Mouse (Mus musculus) G1E (cell line): ENCODE data around the gene Rpl31.

Source experiments
- CTCF ChIP-seq: IDR thresholded peaks from 2 replicates; pipeline ENCODE4 v1.5.1; 2012; ENCODE audit warnings: low read depth, low read length, inconsistent platforms, mixed read lengths
- GATA1 ChIP-seq: IDR thresholded peaks from 2 replicates; pipeline ENCODE4 v1.6.1; 2012; ENCODE audit warnings: borderline replicate concordance, low read length, inconsistent platforms, mixed read lengths
- GATA2 ChIP-seq: IDR thresholded peaks from 2 replicates; pipeline ENCODE4 v1.6.1; 2012; ENCODE audit warnings: low read depth, low read length, inconsistent platforms, borderline replicate concordance
- POLR2AphosphoS5 ChIP-seq: IDR thresholded peaks from 2 replicates; pipeline ENCODE4 v1.6.1; 2012; ENCODE audit warnings: low read depth, low read length, inconsistent platforms; ENCODE audit not compliant: insufficient replicate concordance

DNA sequence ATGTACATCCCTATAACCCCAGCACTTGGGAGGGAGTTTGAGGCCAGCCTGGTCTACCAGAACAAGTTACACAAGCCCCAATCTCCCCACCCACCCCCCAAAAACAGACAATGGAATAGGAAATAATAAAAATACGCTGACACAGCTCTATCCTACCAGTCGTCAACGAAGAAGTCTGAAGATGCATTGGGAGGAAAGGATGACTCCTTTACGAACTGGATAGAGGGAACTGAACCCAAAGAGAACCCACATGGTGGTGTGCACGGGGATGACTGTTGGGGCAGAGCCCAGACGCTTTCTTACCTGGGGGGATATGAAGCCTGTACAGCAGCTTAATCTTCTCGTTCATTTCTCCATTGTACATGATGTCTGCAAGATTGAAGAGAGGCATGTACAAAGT is 8.5 kb downstream of the Rpl31 start:
- TF ChIP-seq CTCF = no peak
- no peak for TF ChIP-seq GATA2
- TF ChIP-seq GATA1 = no peak
- no peak; the same call in 1 of the 2 replicates for TF ChIP-seq POLR2AphosphoS5
